Mouse (Mus musculus) G1E (cell line): Measurements from ENCODE around the gene Rgma. TPM values are rescaled to one million over a fixed set of nuclear protein-coding genes. Genes with fewer than 3 reads are reported as not detected.

Experiments used
- ATAC-seq: 2 replicates; pipeline ENCODE4 v1.8.0; 2016; ENCODE audit warnings: mild to moderate bottlenecking; ENCODE audit not compliant: insufficient number of reproducible peaks, poor library complexity, low FRiP score, severe bottlenecking; ENCODE audit errors: extremely low read depth
- DNase-seq: peaks from one replicate; pipeline ENCODE4 v3.0.0; 2012; ENCODE audit warnings: low spot score
- H3K27me3 ChIP-seq: 2 replicates; pipeline ENCODE4 v1.6.1; 2012; ENCODE audit warnings: mild to moderate bottlenecking, low read length, inconsistent platforms; ENCODE audit not compliant: insufficient read depth
- H3K36me3 ChIP-seq: replicated peaks from 2 replicates; pipeline ENCODE3; 2012; ENCODE audit warnings: mild to moderate bottlenecking, inconsistent platforms
- H3K4me1 ChIP-seq: 2 replicates; pipeline ENCODE4 v1.6.1; 2012; ENCODE audit warnings: low read depth, low read length, inconsistent platforms, mixed read lengths; ENCODE audit not compliant: insufficient read depth
- H3K4me3 ChIP-seq: 2 replicates; pipeline ENCODE4 v1.5.1; 2012; ENCODE audit warnings: low read depth, mild to moderate bottlenecking, inconsistent platforms, low read length, moderate library complexity, mixed read lengths
- H3K9me3 ChIP-seq: replicated peaks from 2 replicates; pipeline ENCODE4 v1.6.1; 2012; ENCODE audit warnings: inconsistent platforms
- CTCF ChIP-seq: IDR thresholded peaks from 2 replicates; pipeline ENCODE4 v1.5.1; 2012; ENCODE audit warnings: low read depth, low read length, inconsistent platforms, mixed read lengths
- GATA1 ChIP-seq: IDR thresholded peaks from 2 replicates; pipeline ENCODE4 v1.6.1; 2012; ENCODE audit warnings: borderline replicate concordance, low read length, inconsistent platforms, mixed read lengths
- GATA2 ChIP-seq: IDR thresholded peaks from 2 replicates; pipeline ENCODE4 v1.6.1; 2012; ENCODE audit warnings: low read depth, low read length, inconsistent platforms, borderline replicate concordance
- POLR2AphosphoS5 ChIP-seq: IDR thresholded peaks from 2 replicates; pipeline ENCODE4 v1.6.1; 2012; ENCODE audit warnings: low read depth, low read length, inconsistent platforms; ENCODE audit not compliant: insufficient replicate concordance
- TAL1 ChIP-seq: conservative IDR thresholded peaks from 2 replicates; pipeline ENCODE4 v1.6.1; 2012; ENCODE audit warnings: low read depth, low read length, inconsistent platforms, mixed read lengths
- polyA plus RNA-seq: library from polyadenylated mRNA; stranded (reverse); fragments of >175 nt; gene quantifications from 2 replicates; pipeline ENCODE4 v1.2.3, GENCODE M21; 2012
- total RNA-seq, 2 experiments: library from RNA; stranded (forward) in 1 of 2; stranded (reverse) in 1 of 2; fragments of 200-1000 nt in 1 of 2; fragments of >200 nt in 1 of 2; fragmentation: Nextera tagmentation in 1 of 2; gene quantifications; 2 replicates each; pipeline ENCODE4 v1.2.3; 2014 to 2017

The Rgma gene
- total and polyA plus RNA-seq, 3 experiments = 0.55 TPM; not detected in 2

DNA sequence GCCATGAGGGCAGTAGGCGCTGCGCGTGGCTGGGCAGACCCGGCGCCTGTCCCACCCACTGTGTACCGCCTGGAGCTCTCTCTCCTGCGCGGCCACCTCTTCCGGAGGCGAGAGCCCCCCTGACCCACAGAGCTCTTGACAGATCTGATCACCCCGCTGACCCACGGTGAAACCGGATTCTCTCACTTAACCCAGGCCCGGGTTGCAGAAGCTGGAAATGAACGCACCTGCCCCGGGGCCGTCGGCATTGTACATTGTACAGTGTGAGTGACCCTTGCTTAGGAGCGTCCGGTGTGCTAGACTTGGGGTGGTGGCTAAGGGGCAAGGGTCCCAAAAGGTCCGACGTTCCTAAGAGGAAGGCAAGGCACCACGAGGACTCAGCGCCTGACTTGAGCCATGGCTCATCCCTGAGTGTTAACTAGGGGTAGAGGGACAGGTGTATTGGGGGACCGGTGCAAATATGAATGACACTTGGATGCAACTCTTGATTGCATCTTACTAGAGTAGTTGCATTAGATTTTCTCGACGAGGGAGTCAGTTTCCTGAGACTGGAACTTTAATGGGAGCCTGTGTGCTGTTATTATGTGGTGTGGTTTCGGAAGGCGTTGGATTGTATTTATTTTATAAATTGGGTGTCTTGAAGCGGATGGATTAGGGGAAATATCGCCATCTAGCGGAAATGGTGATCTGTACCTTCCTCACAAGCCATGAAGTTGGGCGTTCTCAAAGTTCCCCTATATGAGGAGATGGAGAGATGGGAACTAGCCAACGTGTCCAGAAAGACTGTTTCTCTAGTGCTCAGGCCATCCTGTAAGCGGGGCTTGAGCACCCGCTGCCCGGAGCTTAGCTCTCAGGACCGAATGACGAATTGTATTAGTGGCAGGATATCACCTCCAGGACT, 1.0 kb downstream of the Rgma start:
- Histone ChIP-seq H3K4me1 (no peaks in the 10 kb centered on the region), H3K4me3 (no peak overlapping the region), H3K9me3 (peaks cover 23% of the 10 kb centered on the region), H3K36me3 (no peaks in the 10 kb centered on the region), H3K27me3 (no peaks in the 10 kb centered on the region)
- DNase-seq = no peak
- no peak for ATAC-seq
- no peak for TF ChIP-seq POLR2AphosphoS5
- no peak for TF ChIP-seq TAL1
- no peak for TF ChIP-seq CTCF
- TF ChIP-seq GATA2 = no peak
- TF ChIP-seq GATA1 = no peak

DNA sequence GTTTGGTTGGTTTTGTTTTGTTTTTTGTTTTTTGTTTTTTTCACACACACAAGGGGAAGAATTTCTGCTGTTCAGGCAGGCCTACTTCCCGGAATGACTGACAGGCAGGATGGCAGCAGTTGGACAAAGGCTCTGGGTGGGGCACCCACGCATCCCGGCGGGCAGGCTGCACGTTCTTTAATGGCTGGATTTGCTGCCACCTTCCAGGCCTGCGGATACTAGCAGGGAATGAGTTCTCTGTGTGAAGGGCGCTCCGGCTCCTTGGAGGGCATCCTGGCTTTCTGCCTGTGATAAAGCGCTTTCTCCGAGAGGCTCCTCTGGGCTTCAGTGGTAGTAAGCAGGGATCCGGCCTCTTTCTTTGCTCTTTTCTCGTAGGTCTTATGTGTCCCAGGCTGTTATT, 2.0 kb downstream of the Rgma start:
- Histone ChIP-seq H3K9me3 (peaks cover 23% of the 10 kb centered on the region), H3K4me1 (no peaks in the 10 kb centered on the region), H3K27me3 (no peaks in the 10 kb centered on the region), H3K4me3 (no peak overlapping the region), H3K36me3 (no peaks in the 10 kb centered on the region)
- DNase-seq = no peak
- TF ChIP-seq POLR2AphosphoS5 = no peak
- no peak for TF ChIP-seq GATA1
- TF ChIP-seq GATA2 = no peak
- no peak for TF ChIP-seq CTCF
- TF ChIP-seq TAL1 = no peak
- ATAC-seq = no peak

DNA sequence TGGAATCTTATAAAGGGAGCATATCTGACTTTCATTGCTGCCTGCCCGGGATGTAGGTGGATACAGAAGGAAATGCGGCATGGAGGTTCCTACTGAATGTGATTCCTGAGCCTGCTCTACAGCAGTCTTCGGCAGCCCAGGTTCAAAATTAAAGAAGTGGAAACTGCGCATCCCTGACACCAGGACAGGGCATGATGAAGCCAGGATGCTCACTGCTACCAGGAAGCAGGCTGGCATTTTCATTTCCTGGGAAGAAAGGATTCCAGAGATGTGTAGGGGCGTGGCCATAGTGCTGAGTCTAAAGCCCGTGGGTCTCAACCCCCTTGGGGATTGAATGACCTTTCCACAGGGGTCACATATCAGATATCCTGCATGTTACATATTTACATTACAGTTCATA, 2.7 kb downstream of the Rgma start:
- ATAC-seq (no peak), DNase-seq (no peak)
- H3K4me3 ChIP-seq = no peak overlapping the region
- TF ChIP-seq GATA2 (no peak), CTCF (no peak), TAL1 (no peak), GATA1 (no peak), POLR2AphosphoS5 (no peak)
- no peaks in the 10 kb centered on the region for H3K4me1 ChIP-seq
- H3K27me3 ChIP-seq = no peaks in the 10 kb centered on the region
- H3K36me3 ChIP-seq = no peaks in the 10 kb centered on the region
- peaks cover 21% of the 10 kb centered on the region for H3K9me3 ChIP-seq

DNA sequence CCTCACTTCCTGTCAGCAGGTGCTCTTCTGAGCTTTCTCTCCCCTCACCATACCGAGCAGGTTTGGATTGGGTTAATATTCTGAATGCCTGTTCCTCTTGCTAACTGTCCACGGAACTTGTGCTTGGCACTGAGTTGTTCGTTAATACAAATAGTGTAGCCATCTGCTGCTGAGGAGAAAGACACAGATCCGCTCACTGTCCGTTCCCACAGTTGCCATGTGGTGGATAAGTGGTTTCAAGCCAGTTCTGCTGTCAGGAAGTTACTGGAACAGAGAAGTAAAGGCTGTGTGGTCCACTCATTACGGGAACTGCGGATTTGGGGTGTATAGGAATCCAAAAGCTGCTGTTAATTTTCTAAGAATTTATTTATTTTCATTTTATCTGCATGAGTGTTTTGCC, 7.5 kb downstream of the Rgma start:
- no peak for ATAC-seq

DNA sequence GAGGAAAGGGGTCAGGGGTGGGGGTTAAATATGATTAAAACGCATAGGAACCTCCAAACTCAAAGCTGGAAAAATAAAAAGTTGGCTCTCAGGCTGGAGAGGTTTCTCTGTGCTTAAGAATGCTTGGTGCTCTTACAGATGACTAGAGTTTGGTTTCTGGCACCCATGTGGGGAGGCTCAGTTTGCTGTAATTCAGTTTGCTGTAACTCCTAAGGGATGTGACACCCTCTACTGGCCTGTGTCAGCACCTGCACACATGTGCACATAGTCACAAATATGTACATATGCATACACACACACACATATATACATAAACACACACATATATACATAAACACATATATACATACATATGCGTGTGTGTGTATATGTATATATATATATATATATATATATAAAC, 13.6 kb downstream of the Rgma start:
- no peak overlapping the region for H3K4me3 ChIP-seq
- ATAC-seq (no peak), DNase-seq (no peak)
- H3K4me1 ChIP-seq = no peaks in the 10 kb centered on the region
- no peaks in the 10 kb centered on the region for H3K36me3 ChIP-seq
- peaks cover 2% of the 10 kb centered on the region; the same call in 1 of the 2 replicates for H3K27me3 ChIP-seq
- TF ChIP-seq TAL1 = no peak
- TF ChIP-seq GATA1 = no peak
- no peak for TF ChIP-seq POLR2AphosphoS5
- no peak for TF ChIP-seq GATA2
- no peak for TF ChIP-seq CTCF
- peaks cover 9% of the 10 kb centered on the region; the same call in 1 of the 2 replicates for H3K9me3 ChIP-seq

More for the DNA sequence above, 7.5 kb downstream of the Rgma start:
- H3K4me3 ChIP-seq = no peak overlapping the region
- no peak for DNase-seq
- no peaks in the 10 kb centered on the region for H3K27me3 ChIP-seq
- H3K36me3 ChIP-seq = no peaks in the 10 kb centered on the region
- H3K9me3 ChIP-seq = no peaks in the 10 kb centered on the region
- no peaks in the 10 kb centered on the region for H3K4me1 ChIP-seq
- TF ChIP-seq POLR2AphosphoS5 (no peak), GATA2 (no peak), CTCF (no peak), GATA1 (no peak), TAL1 (no peak)

DNA sequence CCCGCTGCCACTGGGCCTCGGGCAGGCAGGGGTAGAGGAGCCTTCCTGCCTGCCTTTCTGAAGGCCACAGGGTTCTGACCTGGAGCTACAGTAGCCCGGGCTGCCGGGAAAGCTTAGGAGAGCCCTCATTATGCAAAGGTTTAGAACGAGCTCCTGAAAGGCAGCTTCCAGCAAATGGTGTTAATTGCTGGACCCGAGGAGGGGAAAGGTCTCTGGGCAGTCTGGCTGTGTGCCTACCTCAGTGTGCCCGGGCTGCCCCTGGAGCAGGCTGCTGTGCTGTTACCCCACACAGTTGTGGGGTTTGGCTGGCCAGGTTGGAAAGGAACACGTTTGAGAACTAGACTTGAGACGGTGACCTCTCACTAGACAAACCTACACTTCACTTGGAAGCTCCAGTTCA, 14.1 kb downstream of the Rgma start:
- H3K4me1 ChIP-seq = no peaks in the 10 kb centered on the region
- no peak for DNase-seq
- ATAC-seq = no peak
- no peaks in the 10 kb centered on the region for H3K36me3 ChIP-seq
- TF ChIP-seq GATA1 = no peak
- TF ChIP-seq CTCF = no peak
- TF ChIP-seq GATA2 = no peak
- no peak for TF ChIP-seq POLR2AphosphoS5
- TF ChIP-seq TAL1 = no peak
- H3K9me3 ChIP-seq = peaks cover 9% of the 10 kb centered on the region; the same call in 1 of the 2 replicates
- H3K4me3 ChIP-seq = no peak overlapping the region
- H3K27me3 ChIP-seq = peaks cover 2% of the 10 kb centered on the region; the same call in 1 of the 2 replicates
